Mouse (Mus musculus) myocyte (in vitro differentiated cells): Measurements from ENCODE around the gene Ccr6. TPM values are rescaled to one million over a fixed set of nuclear protein-coding genes. Genes with fewer than 3 reads are reported as not detected.

Source experiments
- H3K27me3 ChIP-seq: one replicate; pipeline ENCODE4 v1.6.1; 2011; ENCODE audit not compliant: control insufficient read depth, insufficient read depth, insufficient read length
- H3K36me3 ChIP-seq: one replicate; pipeline ENCODE4 v1.6.1; 2011; ENCODE audit not compliant: control insufficient read depth, insufficient read depth
- H3K4me2 ChIP-seq: one replicate; pipeline ENCODE4 v1.6.1; 2011; ENCODE audit warnings: low read depth, control low read depth
- H3K4me3 ChIP-seq: one replicate; pipeline ENCODE4 v1.5.1; 2011; ENCODE audit warnings: mild to moderate bottlenecking, control low read depth, moderate library complexity
- H3K79me2 ChIP-seq: one replicate; pipeline ENCODE4 v1.6.1; 2011; ENCODE audit not compliant: control insufficient read depth, insufficient read depth
- H3ac ChIP-seq: one replicate; pipeline ENCODE4 v1.6.1; 2011; ENCODE audit not compliant: control insufficient read depth, insufficient read length
- CEBPB ChIP-seq: IDR thresholded peaks from 2 replicates; pipeline ENCODE4 v1.6.1; 2011; ENCODE audit warnings: mild to moderate bottlenecking, moderate library complexity; ENCODE audit not compliant: poor library complexity, insufficient read depth, severe bottlenecking
- E2F4 ChIP-seq: IDR thresholded peaks from one replicate; pipeline ENCODE4 v1.6.1; 2011; ENCODE audit warnings: mild to moderate bottlenecking, control low read depth, moderate library complexity; ENCODE audit not compliant: insufficient read depth
- MAX ChIP-seq: IDR thresholded peaks from one replicate; pipeline ENCODE4 v1.6.1; 2011; ENCODE audit warnings: low read depth, mild to moderate bottlenecking, control low read depth
- MYOD1 ChIP-seq, 3 experiments: IDR thresholded peaks; one replicate each; pipeline ENCODE4 v1.6.1; 2011; ENCODE audit warnings: control low read depth in 2 of 3, low read depth in 2 of 3, mild to moderate bottlenecking in 2 of 3, moderate library complexity in 1 of 3; ENCODE audit not compliant: insufficient read length in 2 of 3, control insufficient read depth in 1 of 3
- MYOG ChIP-seq, 3 experiments: IDR thresholded peaks; one replicate each; pipeline ENCODE4 v1.6.1; 2011; ENCODE audit warnings: control low read depth in 2 of 3, low read depth in 2 of 3, mild to moderate bottlenecking in 2 of 3; ENCODE audit not compliant: insufficient read length in 2 of 3, control insufficient read depth in 1 of 3, insufficient read depth in 1 of 3
- POLR2A ChIP-seq: IDR thresholded peaks from one replicate; pipeline ENCODE4 v1.6.1; 2011; ENCODE audit warnings: low read depth, mild to moderate bottlenecking, control low read depth, moderate library complexity; ENCODE audit not compliant: insufficient read length
- POLR2AphosphoS2 ChIP-seq: IDR thresholded peaks from one replicate; pipeline ENCODE4 v1.6.1; 2011; ENCODE audit warnings: low read depth, control low read depth; ENCODE audit not compliant: insufficient read length
- REST ChIP-seq: IDR thresholded peaks from one replicate; pipeline ENCODE4 v1.6.1; 2011; ENCODE audit warnings: mild to moderate bottlenecking, control low read depth, moderate library complexity; ENCODE audit not compliant: insufficient read depth, insufficient read length
- SRF ChIP-seq: IDR thresholded peaks from one replicate; pipeline ENCODE4 v1.6.1; 2011; ENCODE audit warnings: low read depth; ENCODE audit not compliant: control insufficient read depth, insufficient read length
- TCF12 ChIP-seq: IDR thresholded peaks from one replicate; pipeline ENCODE4 v1.6.1; 2011; ENCODE audit warnings: mild to moderate bottlenecking, control low read depth; ENCODE audit not compliant: poor library complexity, insufficient read depth, severe bottlenecking
- TCF3 ChIP-seq: IDR thresholded peaks from one replicate; pipeline ENCODE4 v1.6.1; 2011; ENCODE audit warnings: low read depth, control low read depth; ENCODE audit not compliant: insufficient read length
- USF1 ChIP-seq: IDR thresholded peaks from one replicate; pipeline ENCODE4 v1.6.1; 2011; ENCODE audit warnings: low read depth, mild to moderate bottlenecking, control low read depth, moderate library complexity
- polyA plus RNA-seq: library from polyadenylated mRNA; unstranded; fragments of >200 nt; fragmentation: generic; extraction: Trizol; gene quantifications from one replicate; pipeline ENCODE4 v1.2.1, GENCODE M21; 2012; ENCODE audit warnings: missing spikeins

Ccr6 gene
- polyA plus RNA-seq, 1 experiment, result not detected

DNA sequence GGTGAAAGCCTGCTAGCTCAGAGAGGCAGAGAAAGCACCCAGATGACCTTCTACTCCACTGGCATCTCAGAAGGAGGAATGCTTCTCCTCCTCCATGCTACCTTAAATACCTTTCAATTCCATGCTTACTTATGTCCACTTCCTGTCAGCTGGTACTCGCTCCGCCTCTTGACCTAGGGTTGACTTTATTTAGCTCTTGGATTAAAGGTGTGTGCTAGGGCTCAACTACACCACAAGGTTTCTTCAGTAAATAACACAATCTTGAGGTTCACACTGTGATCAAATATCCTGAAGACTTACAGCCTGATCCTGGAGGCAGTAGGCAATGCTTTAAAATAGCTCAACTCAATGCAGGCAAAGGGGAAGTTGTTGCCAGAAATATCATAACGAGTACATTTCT is 6.2 kb upstream of the Ccr6 start:
- TF ChIP-seq POLR2A, result no peak
- no peak for TF ChIP-seq E2F4
- no peak for TF ChIP-seq USF1
- TF ChIP-seq REST, result no peak
- no peak for TF ChIP-seq CEBPB
- TF ChIP-seq MYOG (IDR thresholded peaks at IDR 0.05; ENCODE audit: control insufficient read depth in 1 of 3, insufficient read depth in 1 of 3, insufficient read length in 2 of 3, low read depth in 2 of 3), result no peak
- TF ChIP-seq MAX, result no peak
- no peak for TF ChIP-seq TCF12
- TF ChIP-seq SRF, result no peak
- TF ChIP-seq POLR2AphosphoS2, result no peak
- no peak for TF ChIP-seq TCF3
- TF ChIP-seq MYOD1 (IDR thresholded peaks at IDR 0.05; ENCODE audit: control insufficient read depth in 1 of 3, insufficient read length in 2 of 3, low read depth in 2 of 3), result no peak

GRCm38 (mm10) chr17:8232089-8232488 is 3.8 kb upstream of the Ccr6 start:
- Histone ChIP-seq H3K27me3 (peaks cover 35% of the 10 kb centered on the region), H3K4me2 (no peak overlapping the region), H3K4me3 (no peak overlapping the region), H3K36me3 (no peaks in the 10 kb centered on the region), H3ac (no peak overlapping the region), H3K79me2 (no peaks in the 10 kb centered on the region)
- TF ChIP-seq TCF3 (no peak), E2F4 (no peak), USF1 (no peak), SRF (no peak), POLR2A (no peak), TCF12 (no peak), MYOD1 (IDR thresholded peaks at IDR 0.05; ENCODE audit: control insufficient read depth in 1 of 3, insufficient read length in 2 of 3, low read depth in 2 of 3) (no peak), MAX (no peak), MYOG (IDR thresholded peaks at IDR 0.05; ENCODE audit: control insufficient read depth in 1 of 3, insufficient read depth in 1 of 3, insufficient read length in 2 of 3, low read depth in 2 of 3) (no peak), REST (no peak), CEBPB (no peak), POLR2AphosphoS2 (no peak)

More for the DNA sequence above, 6.2 kb upstream of the Ccr6 start:
- Histone ChIP-seq H3K4me2 (no peak overlapping the region), H3K4me3 (no peak overlapping the region), H3K36me3 (no peaks in the 10 kb centered on the region), H3ac (no peak overlapping the region), H3K27me3 (peaks cover 35% of the 10 kb centered on the region), H3K79me2 (no peaks in the 10 kb centered on the region)

DNA sequence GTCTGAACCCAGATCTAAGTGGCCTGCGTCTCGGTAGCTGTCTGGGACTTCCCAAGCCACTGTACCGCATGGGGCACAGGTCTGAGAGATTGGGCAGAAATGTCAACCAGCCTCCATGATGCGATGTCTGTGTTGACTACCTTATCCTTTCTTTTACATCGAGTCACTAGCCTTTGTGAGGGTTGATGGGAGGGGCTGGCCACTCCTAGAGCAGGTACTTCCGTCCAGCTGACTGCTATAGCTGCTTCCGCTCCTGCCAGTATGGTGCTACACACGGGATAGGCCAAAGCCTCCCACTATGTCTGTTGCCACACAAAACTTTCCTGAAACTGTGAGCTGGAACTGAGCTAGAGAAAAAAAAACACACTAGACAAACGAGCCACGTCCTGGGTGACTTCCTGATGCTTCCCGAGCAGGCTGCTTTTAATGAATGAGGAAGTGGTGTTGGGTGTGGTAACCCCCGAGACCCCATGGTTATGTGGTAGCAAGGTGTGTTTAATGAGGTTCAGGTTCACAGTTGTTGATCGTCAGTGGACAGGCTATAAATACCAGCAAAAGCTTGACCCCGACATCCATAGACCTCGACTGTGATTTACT is 2.1 kb upstream of the Ccr6 start:
- H3ac ChIP-seq, result no peak overlapping the region
- TF ChIP-seq MYOG (IDR thresholded peaks at IDR 0.05; ENCODE audit: control insufficient read depth in 1 of 3, insufficient read depth in 1 of 3, insufficient read length in 2 of 3, low read depth in 2 of 3), result no peak
- no peak for TF ChIP-seq MYOD1 (IDR thresholded peaks at IDR 0.05; ENCODE audit: control insufficient read depth in 1 of 3, insufficient read length in 2 of 3, low read depth in 2 of 3)
- TF ChIP-seq SRF, result no peak
- TF ChIP-seq TCF12, result no peak
- no peak for TF ChIP-seq POLR2AphosphoS2
- TF ChIP-seq REST, result no peak
- TF ChIP-seq POLR2A, result no peak
- TF ChIP-seq E2F4, result no peak
- TF ChIP-seq CEBPB, result no peak
- no peak for TF ChIP-seq USF1
- TF ChIP-seq MAX, result no peak
- TF ChIP-seq TCF3, result no peak
- no peak overlapping the region for H3K4me3 ChIP-seq
- no peaks in the 10 kb centered on the region for H3K36me3 ChIP-seq
- no peaks in the 10 kb centered on the region for H3K79me2 ChIP-seq
- H3K27me3 ChIP-seq, result peaks cover 40% of the 10 kb centered on the region
- no peak overlapping the region for H3K4me2 ChIP-seq

DNA sequence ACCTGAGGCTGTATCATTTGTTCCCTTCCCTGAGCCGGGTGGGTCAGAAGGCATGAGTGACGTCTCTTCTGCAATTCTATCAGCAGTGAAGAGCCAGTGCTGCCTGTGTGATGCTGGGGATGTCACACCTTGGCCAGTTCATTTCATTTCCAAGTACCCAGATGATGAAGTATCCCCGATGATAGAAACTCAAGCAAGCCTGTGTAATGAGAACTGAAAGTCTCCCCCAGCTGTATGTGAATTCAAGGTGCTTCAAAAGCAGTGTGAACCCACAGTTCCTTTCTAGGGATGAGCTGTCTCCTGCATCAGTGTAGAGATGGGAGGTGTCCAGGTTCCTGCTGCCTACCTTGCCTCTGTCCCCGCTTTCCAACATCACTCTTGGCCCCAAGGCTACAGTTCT is 1.3 kb upstream of the Ccr6 start:
- Histone ChIP-seq H3K79me2 (no peaks in the 10 kb centered on the region), H3K4me3 (no peak overlapping the region), H3K4me2 (no peak overlapping the region), H3K36me3 (no peaks in the 10 kb centered on the region), H3ac (no peak overlapping the region), H3K27me3 (peaks cover 48% of the 10 kb centered on the region)
- TF ChIP-seq TCF3 (no peak), SRF (no peak), MAX (no peak), MYOD1 (IDR thresholded peaks at IDR 0.05; ENCODE audit: control insufficient read depth in 1 of 3, insufficient read length in 2 of 3, low read depth in 2 of 3) (no peak), E2F4 (no peak), POLR2AphosphoS2 (no peak), USF1 (no peak)
